Mouse (Mus musculus) brown adipose tissue, adult 24 weeks (tissue): ENCODE results near the gene Atp1a3. TPM values are rescaled to one million over a fixed set of nuclear protein-coding genes. Genes with fewer than 3 reads are reported as not detected.

Experiments used
- H3K27ac ChIP-seq: fragments of 200-500 bp; replicated peaks from 2 replicates; pipeline ENCODE4 v1.5.1; 2012; ENCODE audit warnings: low read depth, mild to moderate bottlenecking, low read length
- H3K4me1 ChIP-seq: fragments of 200-500 bp; 2 replicates; pipeline ENCODE4 v1.6.1; 2012; ENCODE audit warnings: low read length, mixed read lengths; ENCODE audit not compliant: control insufficient read depth, insufficient read depth, insufficient read length
- H3K4me3 ChIP-seq: fragments of 200-500 bp; 2 replicates; pipeline ENCODE4 v1.5.1; 2012; ENCODE audit warnings: low read depth, mild to moderate bottlenecking, low read length, moderate library complexity; ENCODE audit not compliant: insufficient read depth
- polyA plus RNA-seq: library from polyadenylated mRNA; stranded (reverse); fragments of >200 nt; gene quantifications from 2 replicates; pipeline ENCODE4 v1.2.4, GENCODE M21; 2012; ENCODE audit not compliant: missing spikeins, insufficient read depth, insufficient read length

Atp1a3 gene
- polyA plus RNA-seq, 1 experiment: 5.9 TPM

- Histone ChIP-seq H3K4me3 (no peak overlapping the region), H3K27ac (no peak overlapping the region), H3K4me1 (no peaks in the 10 kb centered on the region)
Measured at GRCm38 (mm10) chr7:24983396-24983795, 22.4 kb downstream of the Atp1a3 start.

DNA sequence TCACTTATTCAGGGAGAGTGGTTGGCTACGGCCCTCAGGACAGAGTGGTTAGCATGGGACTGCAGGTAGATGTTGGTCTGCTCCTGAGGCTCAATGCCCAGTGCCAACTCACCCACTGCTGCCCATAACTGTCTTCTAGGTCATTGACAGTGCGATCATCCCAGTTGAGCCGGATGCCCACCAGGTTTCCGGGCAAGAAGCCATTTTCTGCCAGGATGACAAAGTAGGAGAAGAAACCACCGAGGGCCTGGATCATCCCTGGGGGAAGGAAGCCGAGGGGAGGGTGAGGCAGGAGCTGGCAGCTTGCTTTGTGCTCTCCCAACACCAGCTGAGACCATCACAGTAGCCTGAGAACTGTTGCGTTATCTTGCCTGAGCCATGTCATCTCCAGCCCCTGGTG lies 25.3 kb downstream of the Atp1a3 start:
- Histone ChIP-seq H3K4me3 (no peak overlapping the region), H3K27ac (no peak overlapping the region), H3K4me1 (no peaks in the 10 kb centered on the region)

- no peak overlapping the region for H3K27ac ChIP-seq
- no peaks in the 10 kb centered on the region for H3K4me1 ChIP-seq
- H3K4me3 ChIP-seq: no peak overlapping the region
Measured at GRCm38 (mm10) chr7:24978781-24979180, 27.0 kb downstream of the Atp1a3 start.

DNA sequence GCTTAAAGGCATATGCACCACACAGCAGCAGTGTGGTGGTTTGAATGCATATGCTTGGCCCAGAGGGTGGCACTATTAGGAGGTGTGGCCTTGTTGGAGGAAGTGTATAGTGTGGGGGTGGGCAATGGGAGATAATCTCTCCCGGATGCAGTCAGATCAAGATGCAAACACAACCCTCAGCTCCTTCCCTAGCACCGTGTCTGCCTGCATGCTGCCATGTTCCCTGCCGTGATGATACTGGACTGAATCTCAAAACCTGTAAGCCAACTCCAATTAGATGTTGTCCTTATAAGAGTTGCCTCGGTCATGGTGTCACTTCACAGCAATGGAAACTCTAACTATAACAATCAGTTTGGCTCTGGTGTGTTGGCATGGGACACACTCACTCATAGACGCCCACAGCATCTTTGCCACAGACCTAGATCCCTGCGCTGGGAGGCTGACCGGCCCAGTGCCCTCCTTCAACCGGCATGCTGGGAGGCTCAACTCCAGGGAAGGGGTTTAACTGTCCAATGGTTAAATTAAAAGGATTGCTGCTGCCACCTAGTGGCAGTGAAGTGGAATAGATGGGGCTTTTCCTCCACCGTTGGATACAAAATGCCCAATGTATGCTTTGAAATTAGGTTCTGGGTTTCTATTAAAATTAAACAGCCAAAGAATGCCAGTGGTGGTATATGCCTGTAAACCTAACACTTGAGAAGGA lies 30.7 kb downstream of the Atp1a3 start:
- Histone ChIP-seq H3K4me1 (no peaks in the 10 kb centered on the region), H3K27ac (no peak overlapping the region), H3K4me3 (no peak overlapping the region)

DNA sequence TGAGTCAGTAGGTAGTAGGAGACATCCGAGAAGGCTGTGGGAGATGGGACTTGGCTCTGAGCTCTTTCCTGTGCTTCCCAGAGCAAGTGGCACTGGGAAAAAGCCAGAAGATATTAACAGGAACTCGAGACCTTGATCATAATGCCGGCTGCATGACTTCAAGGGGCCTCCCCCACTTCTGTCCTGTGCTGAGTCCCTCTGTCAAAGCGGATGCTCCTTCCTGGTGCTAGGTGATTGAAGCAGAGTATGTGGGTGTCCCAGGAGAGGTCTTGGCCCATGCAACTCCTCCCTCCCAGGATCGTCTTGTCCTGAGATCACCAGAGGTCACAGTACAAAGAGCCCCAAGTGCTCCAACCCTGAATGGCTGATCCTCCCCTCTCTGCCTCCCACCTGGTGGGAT lies 31.9 kb downstream of the Atp1a3 start:
- no peak overlapping the region for H3K27ac ChIP-seq
- no peaks in the 10 kb centered on the region for H3K4me1 ChIP-seq
- no peak overlapping the region for H3K4me3 ChIP-seq

DNA sequence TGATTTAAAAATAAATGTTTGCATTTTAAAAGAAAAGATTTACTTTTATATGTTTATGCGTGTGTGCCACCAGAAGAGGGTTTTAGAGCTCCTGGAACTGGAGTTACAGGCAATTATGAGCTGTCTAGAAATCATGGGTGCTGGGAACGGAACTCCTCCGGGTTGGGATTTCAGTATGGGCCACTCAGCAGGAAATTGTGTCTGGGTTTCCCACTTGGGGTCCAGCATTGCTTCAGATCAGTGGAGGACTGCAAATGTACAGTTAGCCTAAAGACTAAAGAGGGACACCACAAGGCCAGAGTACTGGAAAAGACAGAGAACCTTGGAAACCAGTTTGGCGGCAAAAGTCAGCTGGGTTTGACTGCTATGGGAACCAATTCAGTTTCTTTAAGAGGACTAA lies 32.5 kb downstream of the Atp1a3 start:
- Histone ChIP-seq H3K4me3 (no peak overlapping the region), H3K27ac (no peak overlapping the region), H3K4me1 (no peaks in the 10 kb centered on the region)

DNA sequence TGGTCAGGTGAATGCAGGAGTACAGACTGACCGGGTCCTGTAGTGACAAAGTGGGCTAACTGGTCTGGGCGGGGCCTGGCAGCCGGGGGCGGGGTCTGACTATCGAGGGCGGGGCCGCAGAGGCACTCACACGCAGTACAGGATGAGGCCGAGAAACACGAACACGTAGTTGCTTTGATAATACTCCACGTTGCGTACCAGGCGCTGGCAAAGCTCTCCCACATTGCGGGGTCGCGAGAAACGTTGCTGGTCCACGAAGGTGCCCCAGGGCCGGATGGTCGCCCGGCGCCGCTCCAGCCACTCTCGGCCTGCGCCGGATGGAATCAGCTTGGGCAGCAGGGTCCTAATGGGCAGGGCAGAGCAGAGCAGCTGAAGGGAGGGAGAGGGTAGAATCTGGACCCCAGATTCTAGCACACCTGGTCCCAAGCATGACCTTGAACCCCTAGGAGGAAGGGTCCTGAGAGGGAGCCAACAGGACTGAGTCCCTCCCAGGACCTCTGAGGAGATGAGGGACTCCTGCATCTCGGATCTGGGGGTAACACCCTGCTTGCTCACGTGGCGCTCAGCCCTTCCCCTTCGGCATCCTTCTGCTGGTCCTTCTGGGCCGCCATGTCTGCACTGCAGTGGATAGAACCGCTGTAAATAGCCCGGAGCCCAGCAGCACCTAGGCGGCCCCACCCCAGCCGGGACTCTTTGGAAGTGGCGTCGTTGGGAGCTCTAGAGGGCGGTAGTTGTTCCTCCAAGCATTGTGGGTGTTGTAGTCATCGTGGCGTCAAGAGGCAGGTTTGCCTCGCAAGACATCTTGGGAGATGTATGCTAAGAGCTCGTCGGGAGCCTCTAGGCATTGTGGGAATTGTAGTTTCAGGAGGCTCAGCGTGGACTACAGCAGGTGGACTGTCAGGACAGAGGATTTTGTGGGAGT lies 33.5 kb downstream of the Atp1a3 start, which contains the start of gene Rabac1:
Gene Rabac1, minus strand, starts transcription at position 783 of the 922 bp plus-strand sequence.
- no peaks in the 10 kb centered on the region for H3K4me1 ChIP-seq
- peak within 1 kb of the TSS; percentile 82 for H3K4me3 ChIP-seq
- peak within 1 kb of the TSS; percentile 73 for H3K27ac ChIP-seq

DNA sequence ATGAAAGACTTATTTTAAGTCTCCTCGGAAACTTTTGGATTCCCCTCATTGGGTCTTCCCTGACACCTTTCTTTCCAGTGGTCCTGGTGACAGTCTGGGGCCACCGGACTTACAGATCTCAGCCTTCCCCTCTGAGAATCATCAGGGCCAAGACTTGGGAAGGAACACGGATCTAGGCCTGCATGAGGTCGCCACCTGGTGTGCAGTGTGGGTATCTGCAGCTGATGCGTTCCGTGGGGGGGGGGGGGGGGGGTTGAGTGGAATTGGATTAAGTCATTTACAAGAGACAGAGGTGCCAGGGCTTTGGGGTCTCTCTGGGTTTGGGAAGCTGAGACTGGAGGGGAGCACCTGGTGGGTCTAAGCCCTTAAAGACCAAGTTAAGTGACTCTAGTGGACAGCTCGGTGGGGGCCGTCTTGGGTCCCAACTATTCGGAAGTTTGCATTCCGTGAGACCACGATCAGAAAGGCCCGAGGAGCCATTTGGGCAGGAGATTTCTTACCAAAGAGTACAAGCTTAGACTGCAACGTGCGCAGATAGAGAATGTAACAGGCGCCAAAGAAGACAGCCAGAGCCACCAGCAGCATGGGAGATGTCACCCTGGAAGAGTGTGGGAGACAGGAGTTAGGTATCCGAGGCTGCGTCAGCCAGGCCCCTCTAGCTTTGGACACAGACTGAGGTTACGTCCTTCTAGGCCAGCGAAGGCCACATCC lies 34.3 kb downstream of the Atp1a3 start:
- Histone ChIP-seq H3K4me3 (peak overlapping the region; percentile 82), H3K4me1 (no peaks in the 10 kb centered on the region), H3K27ac (no peak overlapping the region)

DNA sequence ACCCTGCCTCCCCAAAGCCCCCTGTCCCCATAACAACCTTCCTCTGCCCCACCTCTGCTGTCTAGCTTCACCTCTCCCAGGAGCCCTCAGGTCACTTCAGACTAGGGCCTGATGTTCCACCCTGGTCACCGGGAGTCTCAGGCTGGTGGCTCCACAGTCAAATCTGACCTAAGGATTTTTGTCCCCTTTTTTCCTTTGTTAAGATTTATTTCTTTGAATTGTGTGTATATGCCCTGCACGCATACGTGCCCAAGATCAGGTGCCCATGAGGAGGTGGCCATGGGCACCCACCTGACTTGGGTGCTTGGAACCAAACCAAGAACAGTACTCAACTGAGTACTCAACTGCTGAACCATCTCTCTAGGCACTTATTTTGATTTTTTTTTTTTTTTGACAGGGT lies 35.4 kb downstream of the Atp1a3 start:
- Histone ChIP-seq H3K4me1 (no peaks in the 10 kb centered on the region), H3K27ac (no peak overlapping the region), H3K4me3 (no peak overlapping the region)

DNA sequence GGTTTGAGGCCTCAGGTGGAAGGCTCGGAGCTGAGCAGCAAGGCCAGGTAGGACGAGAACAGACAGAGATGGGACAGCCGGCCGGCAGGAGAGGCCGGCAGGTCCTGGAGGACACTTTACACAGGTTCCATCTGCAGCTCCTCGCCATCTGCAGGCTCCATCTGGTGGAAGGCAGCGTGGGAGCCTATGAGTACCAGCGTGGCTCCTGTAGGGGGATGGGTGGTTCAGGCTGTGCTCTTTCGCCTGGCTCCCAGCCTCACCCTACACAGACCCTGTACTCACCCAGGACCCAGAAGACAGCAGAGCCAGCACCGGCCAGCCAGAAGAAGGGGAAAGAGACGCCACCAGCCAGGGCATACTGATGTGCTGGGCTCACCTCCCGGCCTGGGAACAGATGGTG lies 36.0 kb downstream of the Atp1a3 start:
- H3K4me1 ChIP-seq: no peaks in the 10 kb centered on the region
- no peak overlapping the region for H3K27ac ChIP-seq
- no peak overlapping the region for H3K4me3 ChIP-seq

GRCm38 (mm10) chr7:24968463-24968862 lies 37.3 kb downstream of the Atp1a3 start:
- Histone ChIP-seq H3K4me3 (no peak overlapping the region), H3K4me1 (no peaks in the 10 kb centered on the region), H3K27ac (no peak overlapping the region)

DNA sequence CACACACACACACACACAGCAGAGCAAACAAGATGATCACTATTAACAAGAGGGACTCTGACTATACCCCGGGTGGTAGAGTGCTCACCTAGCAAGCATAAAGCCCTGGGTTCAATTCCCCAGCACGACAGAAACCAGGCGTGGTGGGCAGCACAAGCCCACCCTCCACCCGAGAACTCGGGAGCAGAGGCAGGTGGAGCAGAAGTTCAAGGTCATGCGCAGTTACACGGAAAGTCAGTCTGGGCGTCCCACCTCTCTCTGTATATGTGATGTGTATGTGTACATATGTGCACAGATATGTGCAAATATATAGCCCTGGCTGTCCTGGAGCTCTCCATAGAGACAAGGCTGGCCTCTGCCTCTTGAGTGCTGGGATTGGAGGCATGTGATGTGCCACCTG lies 37.8 kb downstream of the Atp1a3 start:
- Histone ChIP-seq H3K27ac (no peak overlapping the region), H3K4me3 (no peak overlapping the region), H3K4me1 (no peaks in the 10 kb centered on the region)

- H3K4me1 ChIP-seq: no peaks in the 10 kb centered on the region
- no peak overlapping the region for H3K4me3 ChIP-seq
- no peak overlapping the region for H3K27ac ChIP-seq
Measured at GRCm38 (mm10) chr7:24964897-24965535, 40.7 kb downstream of the Atp1a3 start.

GRCm38 (mm10) chr7:24964288-24964687 lies 41.5 kb downstream of the Atp1a3 start:
- H3K27ac ChIP-seq: no peak overlapping the region
- no peak overlapping the region for H3K4me3 ChIP-seq
- no peaks in the 10 kb centered on the region for H3K4me1 ChIP-seq

GRCm38 (mm10) chr7:24955226-24955625 lies 50.5 kb downstream of the Atp1a3 start:
- no peak overlapping the region for H3K27ac ChIP-seq
- peak overlapping the region; percentile 36; the same call in 1 of the 2 replicates for H3K4me3 ChIP-seq

More at GRCm38 (mm10) chr7:24955226-24955625, 50.5 kb downstream of the Atp1a3 start:
- no peaks in the 10 kb centered on the region for H3K4me1 ChIP-seq
